Mouse (Mus musculus) C2C12 (cell line): ENCODE measurements at regions not wholly inside any gene's neighbourhood (a gene's known extent, or its start where the extent isn't known, plus 50 kb on each side); places are given as distances from the start of the nearest gene placed in this dataset.

Experiments
- H3K27me3 ChIP-seq: one replicate; pipeline ENCODE4 v1.6.1; 2011; ENCODE audit not compliant: control insufficient read depth, insufficient read depth, insufficient read length
- H3K36me3 ChIP-seq: one replicate; pipeline ENCODE4 v1.6.1; 2011; ENCODE audit not compliant: control insufficient read depth, insufficient read depth
- H3K4me3 ChIP-seq: one replicate; pipeline ENCODE4 v1.5.1; 2011; ENCODE audit warnings: mild to moderate bottlenecking, control low read depth; ENCODE audit not compliant: poor library complexity, insufficient read depth, severe bottlenecking
- H3K79me2 ChIP-seq: one replicate; pipeline ENCODE4 v1.6.1; 2011; ENCODE audit not compliant: control insufficient read depth, insufficient read depth
- H3K79me3 ChIP-seq: one replicate; pipeline ENCODE4 v1.6.1; 2011; ENCODE audit warnings: low read depth, control low read depth
- H3ac ChIP-seq: one replicate; pipeline ENCODE3; 2011; ENCODE audit warnings: low read depth; ENCODE audit not compliant: control insufficient read depth, insufficient read length
- CEBPB ChIP-seq: IDR thresholded peaks from one replicate; pipeline ENCODE4 v1.6.1; 2011; ENCODE audit warnings: low read depth, mild to moderate bottlenecking, control low read depth, moderate library complexity
- CTCF ChIP-seq: IDR thresholded peaks from one replicate; pipeline ENCODE4 v1.5.1; 2011; ENCODE audit not compliant: control insufficient read depth, insufficient read depth, insufficient read length
- FOSL1 ChIP-seq: IDR thresholded peaks from one replicate; pipeline ENCODE4 v1.8.0; 2011; ENCODE audit warnings: mild to moderate bottlenecking, low read length; ENCODE audit not compliant: poor library complexity, insufficient read depth, severe bottlenecking
- MAX ChIP-seq: IDR thresholded peaks from one replicate; pipeline ENCODE4 v1.6.1; 2011; ENCODE audit warnings: mild to moderate bottlenecking, control low read depth
- MYOD1 ChIP-seq: IDR thresholded peaks from one replicate; pipeline ENCODE4 v1.6.1; 2011; ENCODE audit warnings: low read depth; ENCODE audit not compliant: control insufficient read depth, insufficient read length
- MYOG ChIP-seq: IDR thresholded peaks from one replicate; pipeline ENCODE4 v1.6.1; 2011; ENCODE audit not compliant: control insufficient read depth, insufficient read length; ENCODE audit errors: extremely low read depth
- USF1 ChIP-seq: IDR thresholded peaks from one replicate; pipeline ENCODE4 v1.6.1; 2011; ENCODE audit warnings: low read depth, mild to moderate bottlenecking, control low read depth, moderate library complexity

DNA sequence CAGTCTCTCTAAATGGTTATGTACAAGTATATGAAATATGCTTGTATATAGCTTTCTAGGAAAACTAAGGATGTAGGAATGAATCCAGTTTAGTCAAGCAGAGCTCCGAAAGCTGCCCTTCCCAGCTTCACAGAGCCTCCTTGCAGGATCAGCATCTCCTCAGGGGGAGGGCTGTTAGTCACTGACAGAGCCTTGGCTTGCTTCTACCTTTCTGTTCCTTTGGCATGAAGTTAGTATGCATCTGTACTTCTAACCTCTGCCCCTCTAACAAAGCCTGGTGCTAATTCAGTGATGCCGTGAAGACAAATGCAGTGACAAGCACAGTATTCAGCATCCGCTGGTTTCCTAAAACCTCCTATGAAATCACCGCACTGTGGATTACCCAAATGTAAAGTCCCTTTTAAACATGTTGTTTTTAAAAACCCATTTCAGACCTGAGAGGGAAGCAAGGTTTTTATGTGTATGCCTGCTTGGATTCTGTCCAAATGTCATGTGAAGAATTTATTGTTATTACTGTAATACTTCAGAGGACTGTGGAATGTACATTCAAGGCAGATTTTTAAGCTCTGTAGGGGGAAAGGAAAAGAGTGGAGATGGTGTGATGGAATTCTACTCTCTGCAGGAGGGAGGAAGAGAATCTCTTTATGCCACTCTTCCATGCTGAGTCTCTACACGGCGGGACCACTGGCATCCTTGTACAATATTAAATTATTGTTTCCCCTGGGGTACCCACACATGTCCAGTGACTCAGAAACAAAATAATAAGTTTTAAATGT is 86.1 kb upstream of the Dkk2 start:
- Histone ChIP-seq H3K36me3 (no peaks in the 10 kb centered on the region), H3ac (no peak overlapping the region), H3K79me3 (no peaks in the 10 kb centered on the region), H3K79me2 (no peaks in the 10 kb centered on the region), H3K4me3 (no peak overlapping the region), H3K27me3 (no peaks in the 10 kb centered on the region)
- TF ChIP-seq USF1 (no peak), CEBPB (no peak), MYOG (no peak), MAX (no peak), FOSL1 (no peak), CTCF (no peak), MYOD1 (no peak)

DNA sequence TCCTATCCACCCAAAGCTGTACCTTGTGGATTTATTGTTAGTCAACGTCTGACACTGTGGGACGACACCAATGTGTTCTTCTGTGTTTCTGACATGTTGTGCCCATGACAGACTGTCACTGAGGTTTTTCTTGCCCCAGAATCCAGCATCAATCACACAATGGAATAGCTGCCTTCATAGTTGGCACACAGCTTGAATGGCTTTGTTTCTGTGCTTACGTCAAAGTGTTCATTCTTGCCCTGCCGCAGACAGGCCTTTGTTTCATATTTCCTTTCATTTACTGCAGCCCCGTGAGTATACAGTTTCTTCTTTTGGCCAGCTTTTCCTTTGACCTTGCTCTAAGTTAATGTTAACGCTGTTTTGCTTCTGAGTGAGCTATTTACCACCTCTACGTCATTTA is 78.9 kb upstream of the Dkk2 start:
- H3ac ChIP-seq = no peak overlapping the region
- H3K36me3 ChIP-seq = no peaks in the 10 kb centered on the region
- no peak overlapping the region for H3K4me3 ChIP-seq
- H3K79me3 ChIP-seq = no peaks in the 10 kb centered on the region
- no peaks in the 10 kb centered on the region for H3K79me2 ChIP-seq
- H3K27me3 ChIP-seq = no peaks in the 10 kb centered on the region
- no peak for TF ChIP-seq MYOD1
- TF ChIP-seq CTCF = no peak
- no peak for TF ChIP-seq CEBPB
- no peak for TF ChIP-seq MYOG
- no peak for TF ChIP-seq USF1
- no peak for TF ChIP-seq MAX
- no peak for TF ChIP-seq FOSL1

DNA sequence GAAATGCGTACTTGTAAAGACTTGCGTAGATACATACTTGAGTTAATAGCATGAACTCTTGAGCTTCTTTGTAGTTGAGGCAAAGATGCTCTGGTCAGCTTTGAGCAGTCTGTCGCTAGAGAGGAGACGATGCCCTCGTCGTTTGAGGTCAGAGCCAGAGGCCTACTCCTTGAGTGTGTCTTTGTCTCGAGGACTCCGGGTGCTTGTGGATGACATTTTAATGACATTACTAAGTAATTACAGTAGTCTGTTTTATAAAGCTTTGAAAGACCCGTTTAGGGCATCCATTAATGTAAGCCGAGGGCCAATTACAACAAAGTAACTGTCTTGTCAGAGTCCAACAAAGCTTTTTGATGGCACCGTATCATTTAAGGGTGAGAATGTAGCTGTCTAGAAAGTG is 78.2 kb upstream of the Dkk2 start:
- H3K79me2 ChIP-seq = no peaks in the 10 kb centered on the region
- no peaks in the 10 kb centered on the region for H3K27me3 ChIP-seq
- no peak overlapping the region for H3K4me3 ChIP-seq
- no peaks in the 10 kb centered on the region for H3K36me3 ChIP-seq
- H3ac ChIP-seq = no peak overlapping the region
- H3K79me3 ChIP-seq = no peaks in the 10 kb centered on the region
- TF ChIP-seq MYOG (no peak), CEBPB (no peak), FOSL1 (no peak), CTCF (no peak), USF1 (no peak), MYOD1 (no peak), MAX (no peak)

- H3K79me3 ChIP-seq = no peaks in the 10 kb centered on the region
- no peak for TF ChIP-seq USF1
- H3ac ChIP-seq = no peak overlapping the region
- no peaks in the 10 kb centered on the region for H3K27me3 ChIP-seq
- H3K79me2 ChIP-seq = no peaks in the 10 kb centered on the region
- no peak overlapping the region for H3K4me3 ChIP-seq
- no peaks in the 10 kb centered on the region for H3K36me3 ChIP-seq
Observed at GRCm38 (mm10) chr3:132007356-132007755, 77.7 kb upstream of the Dkk2 start.

DNA sequence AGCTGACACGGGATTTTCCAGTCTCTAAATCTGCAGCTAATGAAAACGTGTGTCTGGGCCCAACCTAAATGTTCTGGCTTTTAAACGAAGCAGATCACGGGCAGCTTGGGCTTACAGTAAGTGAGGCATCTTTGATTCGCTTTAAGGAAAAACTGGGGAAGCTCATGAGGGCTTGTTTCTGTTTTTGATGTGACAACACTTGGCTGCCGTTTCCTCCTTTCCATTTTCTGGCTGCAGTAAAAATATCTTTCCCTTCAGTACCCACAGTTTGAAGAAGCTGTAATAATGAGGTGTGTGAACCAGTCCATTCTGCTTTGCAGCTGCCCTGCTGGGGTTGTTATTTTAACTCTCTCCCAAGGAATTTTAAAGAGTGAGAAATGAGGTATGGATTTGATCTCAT is 69.9 kb upstream of the Dkk2 start:
- Histone ChIP-seq H3K79me2 (no peaks in the 10 kb centered on the region), H3K36me3 (no peaks in the 10 kb centered on the region), H3K79me3 (no peaks in the 10 kb centered on the region), H3K27me3 (no peaks in the 10 kb centered on the region), H3ac (no peak overlapping the region), H3K4me3 (no peak overlapping the region)
- TF ChIP-seq MYOD1 = no peak
- TF ChIP-seq FOSL1 = no peak
- no peak for TF ChIP-seq USF1
- TF ChIP-seq MYOG = no peak
- TF ChIP-seq CEBPB = no peak
- no peak for TF ChIP-seq CTCF
- no peak for TF ChIP-seq MAX
